Mouse (Mus musculus): ENCODE data around the gene Saxo1. TPM values are rescaled to one million over a fixed set of nuclear protein-coding genes. Genes with fewer than 3 reads are reported as not detected.

Saxo1 gene
- polyA plus RNA-seq (2014; fragmentation: Nextera tagmentation; extraction: Ambion mirVana) = not detected in 2 replicates

GRCm38 (mm10) chr4:86558228-86558627 is at the start of gene Saxo1:
Gene Saxo1, minus strand, starts transcription at chr4:86558328.
- H3K4me1 ChIP-seq (replicated peaks; ENCODE audit: control insufficient read depth, insufficient read depth, low read length) = no peaks in the 10 kb centered on the region
- H3K4me2 ChIP-seq (replicated peaks; ENCODE audit: low read depth, low read length) = no peak within 1 kb of the TSS
- no peak within 1 kb of the TSS for H3K9ac ChIP-seq (ENCODE audit: low read depth, low read length)
- no peaks in the 10 kb centered on the region for H3K27me3 ChIP-seq (ENCODE audit: control insufficient read depth, insufficient read depth, low read length)
- 95% methylated on average over 7 of the region's 7 CpGs for WGBS
- no peaks in the 10 kb centered on the region for H3K36me3 ChIP-seq (ENCODE audit: control insufficient read depth, insufficient read depth, low read length)
- H3K27ac ChIP-seq (ENCODE audit: low read depth, low read length) = no peak within 1 kb of the TSS
- no peak for DNase-seq (ENCODE audit: low spot score)
- no peak for ATAC-seq (ENCODE audit: low FRiP score)
- no peak within 1 kb of the TSS for H3K4me3 ChIP-seq (ENCODE audit: low read depth, low read length)
- no peaks in the 10 kb centered on the region for H3K9me3 ChIP-seq (ENCODE audit: control insufficient read depth, low read length)

GRCm38 (mm10) chr4:86591304-86591703 is 33.2 kb upstream of the Saxo1 start:
- H3K9me3 ChIP-seq (ENCODE audit: control insufficient read depth, low read length) = no peaks in the 10 kb centered on the region
- no peak for DNase-seq (ENCODE audit: low spot score)

GRCm38 (mm10) chr4:86588236-86588635 is 30.1 kb upstream of the Saxo1 start:
- H3K27ac ChIP-seq (ENCODE audit: low read depth, low read length) = no peak overlapping the region
- peaks cover 2% of the 10 kb centered on the region; the same call in 1 of the 2 replicates for H3K36me3 ChIP-seq (ENCODE audit: control insufficient read depth, insufficient read depth, low read length)
- DNase-seq (ENCODE audit: low spot score) = no peak

More at GRCm38 (mm10) chr4:86591304-86591703, 33.2 kb upstream of the Saxo1 start:
- ATAC-seq (ENCODE audit: low FRiP score) = no peak
- Histone ChIP-seq H3K9ac (ENCODE audit: low read depth, low read length) (no peak overlapping the region), H3K27ac (ENCODE audit: low read depth, low read length) (no peak overlapping the region), H3K36me3 (ENCODE audit: control insufficient read depth, insufficient read depth, low read length) (no peaks in the 10 kb centered on the region), H3K4me3 (ENCODE audit: low read depth, low read length) (no peak overlapping the region), H3K4me2 (replicated peaks; ENCODE audit: low read depth, low read length) (no peak overlapping the region), H3K4me1 (replicated peaks; ENCODE audit: control insufficient read depth, insufficient read depth, low read length) (no peaks in the 10 kb centered on the region), H3K27me3 (ENCODE audit: control insufficient read depth, insufficient read depth, low read length) (no peaks in the 10 kb centered on the region)
- WGBS = 90% methylated on average over 2 of the region's 2 CpGs

GRCm38 (mm10) chr4:86580591-86580990 is 22.5 kb upstream of the Saxo1 start:
- no peaks in the 10 kb centered on the region for H3K27me3 ChIP-seq (ENCODE audit: control insufficient read depth, insufficient read depth, low read length)

More at GRCm38 (mm10) chr4:86588236-86588635, 30.1 kb upstream of the Saxo1 start:
- Histone ChIP-seq H3K4me3 (ENCODE audit: low read depth, low read length) (no peak overlapping the region), H3K27me3 (ENCODE audit: control insufficient read depth, insufficient read depth, low read length) (no peaks in the 10 kb centered on the region), H3K9ac (ENCODE audit: low read depth, low read length) (no peak overlapping the region), H3K9me3 (ENCODE audit: control insufficient read depth, low read length) (no peaks in the 10 kb centered on the region), H3K4me1 (replicated peaks; ENCODE audit: control insufficient read depth, insufficient read depth, low read length) (no peaks in the 10 kb centered on the region), H3K4me2 (replicated peaks; ENCODE audit: low read depth, low read length) (no peak overlapping the region)
- no peak for ATAC-seq (ENCODE audit: low FRiP score)
- WGBS = 90% methylated on average over 3 of the region's 3 CpGs

GRCm38 (mm10) chr4:86580056-86580455 is 21.9 kb upstream of the Saxo1 start:
- H3K27ac ChIP-seq (ENCODE audit: low read depth, low read length) = no peak overlapping the region
- no peak for ATAC-seq (ENCODE audit: low FRiP score)

More at GRCm38 (mm10) chr4:86580591-86580990, 22.5 kb upstream of the Saxo1 start:
- Histone ChIP-seq H3K27ac (ENCODE audit: low read depth, low read length) (no peak overlapping the region), H3K36me3 (ENCODE audit: control insufficient read depth, insufficient read depth, low read length) (peaks cover 2% of the 10 kb centered on the region; the same call in 1 of the 2 replicates), H3K4me1 (replicated peaks; ENCODE audit: control insufficient read depth, insufficient read depth, low read length) (peaks cover 7% of the 10 kb centered on the region), H3K4me2 (replicated peaks; ENCODE audit: low read depth, low read length) (no peak overlapping the region), H3K4me3 (ENCODE audit: low read depth, low read length) (no peak overlapping the region), H3K9ac (ENCODE audit: low read depth, low read length) (no peak overlapping the region), H3K9me3 (ENCODE audit: control insufficient read depth, low read length) (no peaks in the 10 kb centered on the region)
- WGBS = 87% methylated on average over 3 of the region's 3 CpGs
- DNase-seq (ENCODE audit: low spot score) = no peak
- ATAC-seq (ENCODE audit: low FRiP score) = no peak

GRCm38 (mm10) chr4:86576630-86577225 is 18.6 kb upstream of the Saxo1 start:
- no peaks in the 10 kb centered on the region for H3K36me3 ChIP-seq (ENCODE audit: control insufficient read depth, insufficient read depth, low read length)
- peaks cover 9% of the 10 kb centered on the region for H3K4me1 ChIP-seq (replicated peaks; ENCODE audit: control insufficient read depth, insufficient read depth, low read length)
- peak overlapping the region; percentile 89 for H3K4me3 ChIP-seq (ENCODE audit: low read depth, low read length)
- no peak for ATAC-seq (ENCODE audit: low FRiP score)
- no peaks in the 10 kb centered on the region for H3K9me3 ChIP-seq (ENCODE audit: control insufficient read depth, low read length)
- peak overlapping the region; percentile 71 for H3K4me2 ChIP-seq (replicated peaks; ENCODE audit: low read depth, low read length)
- peak overlapping the region; percentile 93 for H3K9ac ChIP-seq (ENCODE audit: low read depth, low read length)
- no peak for DNase-seq (ENCODE audit: low spot score)
- no peak overlapping the region for H3K27ac ChIP-seq (ENCODE audit: low read depth, low read length)
- H3K27me3 ChIP-seq (ENCODE audit: control insufficient read depth, insufficient read depth, low read length) = no peaks in the 10 kb centered on the region
- 11% methylated on average over 11 of the region's 11 CpGs for WGBS

More at GRCm38 (mm10) chr4:86580056-86580455, 21.9 kb upstream of the Saxo1 start:
- no peaks in the 10 kb centered on the region for H3K27me3 ChIP-seq (ENCODE audit: control insufficient read depth, insufficient read depth, low read length)
- no peak overlapping the region for H3K4me3 ChIP-seq (ENCODE audit: low read depth, low read length)
- no peak overlapping the region for H3K4me2 ChIP-seq (replicated peaks; ENCODE audit: low read depth, low read length)
- H3K36me3 ChIP-seq (ENCODE audit: control insufficient read depth, insufficient read depth, low read length) = peaks cover 2% of the 10 kb centered on the region; the same call in 1 of the 2 replicates
- peaks cover 7% of the 10 kb centered on the region for H3K4me1 ChIP-seq (replicated peaks; ENCODE audit: control insufficient read depth, insufficient read depth, low read length)
- H3K9me3 ChIP-seq (ENCODE audit: control insufficient read depth, low read length) = no peaks in the 10 kb centered on the region
- WGBS = 68% methylated on average over 4 of the region's 4 CpGs
- no peak for DNase-seq (ENCODE audit: low spot score)
- no peak overlapping the region for H3K9ac ChIP-seq (ENCODE audit: low read depth, low read length)

- peaks cover 9% of the 10 kb centered on the region for H3K4me1 ChIP-seq (replicated peaks; ENCODE audit: control insufficient read depth, insufficient read depth, low read length)
- H3K9me3 ChIP-seq (ENCODE audit: control insufficient read depth, low read length) = no peaks in the 10 kb centered on the region
- no peak for ATAC-seq (ENCODE audit: low FRiP score)
- whole genome bisulfite sequencing = under 1% methylated on average over 20 of the region's 20 CpGs
- no peaks in the 10 kb centered on the region for H3K27me3 ChIP-seq (ENCODE audit: control insufficient read depth, insufficient read depth, low read length)
- H3K36me3 ChIP-seq (ENCODE audit: control insufficient read depth, insufficient read depth, low read length) = no peaks in the 10 kb centered on the region
- DNase-seq (ENCODE audit: low spot score) = peak; percentile 63
- H3K9ac ChIP-seq (ENCODE audit: low read depth, low read length) = peak overlapping the region; percentile 93
- peak overlapping the region; percentile 71 for H3K4me2 ChIP-seq (replicated peaks; ENCODE audit: low read depth, low read length)
- H3K4me3 ChIP-seq (ENCODE audit: low read depth, low read length) = peak overlapping the region; percentile 89
- H3K27ac ChIP-seq (ENCODE audit: low read depth, low read length) = peak overlapping the region; percentile 96
These were observed 18.0 kb upstream of the Saxo1 start for GRCm38 (mm10) chr4:86576120-86576541.

- Histone ChIP-seq H3K9me3 (ENCODE audit: control insufficient read depth, low read length) (no peaks in the 10 kb centered on the region), H3K4me3 (ENCODE audit: low read depth, low read length) (peak within 1 kb of the TSS; percentile 89), H3K27ac (ENCODE audit: low read depth, low read length) (peak within 1 kb of the TSS; percentile 96), H3K4me1 (replicated peaks; ENCODE audit: control insufficient read depth, insufficient read depth, low read length) (peaks cover 9% of the 10 kb centered on the region), H3K9ac (ENCODE audit: low read depth, low read length) (peak within 1 kb of the TSS; percentile 93), H3K4me2 (replicated peaks; ENCODE audit: low read depth, low read length) (peak within 1 kb of the TSS; percentile 71), H3K27me3 (ENCODE audit: control insufficient read depth, insufficient read depth, low read length) (no peaks in the 10 kb centered on the region), H3K36me3 (ENCODE audit: control insufficient read depth, insufficient read depth, low read length) (no peaks in the 10 kb centered on the region)
- WGBS = under 1% methylated on average over 48 of the region's 53 CpGs
- DNase-seq (ENCODE audit: low spot score) = peak; percentile 95
- ATAC-seq (ENCODE audit: low FRiP score) = peak; percentile 97
These were observed 17.3 kb upstream of the Saxo1 start, which contains the start of gene Rraga for GRCm38 (mm10) chr4:86575283-86575983. Gene Rraga, plus strand, starts transcription at chr4:86575668.

Data from hindbrain, embryonic 11.5 days (tissue).